Comparison of ENCODE assay signal across 13 mouse cellular contexts in genomic region chr3:111069843-111070242, GRCm38 (mm10).
DNase-seq lines count a peak whose midpoint lies in the region; ATAC-seq lines count a peak whose summit lies in the region.
"Had no signal": no experiment of that assay in that cellular context is flagged by ENCODE, and none has a peak within 500 bp of the region (broad histone marks: within the 10 kb centered on the region; RNA-seq: fewer than 3 reads in every experiment).

No protein-coding gene starts in this region.

- no peaks in the 10 kb centered on the region for H3K4me1 ChIP-seq in forebrain, embryonic 13.5 days
- no peaks in the 10 kb centered on the region for H3K4me1 ChIP-seq in forebrain, embryonic 14.5 days (ENCODE audit: control insufficient read depth, insufficient read depth, low read length)
- H3K4me1 ChIP-seq in midbrain, embryonic 14.5 days (ENCODE audit: control insufficient read depth, insufficient read depth, low read length) = no peaks in the 10 kb centered on the region
- H3K4me1 ChIP-seq: limb, embryonic 15.5 days; lung, embryonic 15.5 days had no signal

- no peaks in the 10 kb centered on the region for H3K27me3 ChIP-seq in forebrain, embryonic 13.5 days
- no peaks in the 10 kb centered on the region for H3K27me3 ChIP-seq in forebrain, embryonic 14.5 days (replicated peaks; ENCODE audit: control insufficient read depth, insufficient read depth, low read length)
- no peaks in the 10 kb centered on the region for H3K27me3 ChIP-seq in midbrain, embryonic 14.5 days (ENCODE audit: control insufficient read depth, insufficient read depth, low read length)
- H3K27me3 ChIP-seq: limb, embryonic 15.5 days; lung, embryonic 15.5 days had no signal

- peak; percentile 57; the same call in 1 of the 2 replicates for ATAC-seq in forebrain, embryonic 13.5 days
- no peak for ATAC-seq in forebrain, embryonic 14.5 days
- peak; percentile 55; the same call in 1 of the 2 replicates for ATAC-seq in midbrain, embryonic 14.5 days (ENCODE audit: low FRiP score, low TSS enrichment)
- no peak for ATAC-seq in monocyte, adult 5-6 weeks (replicated peaks; ENCODE audit: insufficient number of reproducible peaks, low FRiP score, low TSS enrichment, poor library complexity, severe bottlenecking)
- ATAC-seq: activated CD4-positive, CD25-positive, alpha-beta regulatory T cell, adult 4 months had no signal

- no peak overlapping the region for H3K9ac ChIP-seq in forebrain, embryonic 13.5 days
- no peak overlapping the region for H3K9ac ChIP-seq in forebrain, embryonic 14.5 days (ENCODE audit: low read length)
- no peak overlapping the region for H3K9ac ChIP-seq in midbrain, embryonic 14.5 days (replicated peaks; ENCODE audit: low read length)
- H3K9ac ChIP-seq: limb, embryonic 15.5 days; lung, embryonic 15.5 days had no signal

- no peak overlapping the region for H3K4me2 ChIP-seq in forebrain, embryonic 13.5 days
- no peak overlapping the region for H3K4me2 ChIP-seq in forebrain, embryonic 14.5 days (ENCODE audit: low read length)
- no peak overlapping the region for H3K4me2 ChIP-seq in midbrain, embryonic 14.5 days (ENCODE audit: low read length)
- H3K4me2 ChIP-seq: limb, embryonic 15.5 days; lung, embryonic 15.5 days had no signal

- 79% methylated on average over 2 of the region's 2 CpGs for WGBS in forebrain, embryonic 13.5 days
- 75% methylated on average over 2 of the region's 2 CpGs for WGBS in forebrain, embryonic 14.5 days
- 62% methylated on average over 2 of the region's 2 CpGs for WGBS in midbrain, embryonic 14.5 days

- H3K36me3 ChIP-seq in forebrain, embryonic 13.5 days (ENCODE audit: poor library complexity, severe bottlenecking) = no peaks in the 10 kb centered on the region
- H3K36me3 ChIP-seq in forebrain, embryonic 14.5 days (ENCODE audit: control insufficient read depth, insufficient read depth, low read length) = no peaks in the 10 kb centered on the region
- H3K36me3 ChIP-seq in midbrain, embryonic 14.5 days (ENCODE audit: control insufficient read depth, insufficient read depth, low read length) = no peaks in the 10 kb centered on the region
- H3K36me3 ChIP-seq: limb, embryonic 15.5 days; lung, embryonic 15.5 days had no signal

- H3K9me3 ChIP-seq in forebrain, embryonic 13.5 days (replicated peaks) = no peaks in the 10 kb centered on the region
- H3K9me3 ChIP-seq in forebrain, embryonic 14.5 days (replicated peaks; ENCODE audit: control insufficient read depth, low read length) = no peaks in the 10 kb centered on the region
- no peaks in the 10 kb centered on the region for H3K9me3 ChIP-seq in midbrain, embryonic 14.5 days (ENCODE audit: control insufficient read depth, low read length)
- H3K9me3 ChIP-seq: limb, embryonic 15.5 days; lung, embryonic 15.5 days had no signal

- H3K27ac ChIP-seq in forebrain, embryonic 13.5 days = no peak overlapping the region
- no peak overlapping the region for H3K27ac ChIP-seq in forebrain, embryonic 14.5 days (ENCODE audit: low read depth, low read length)
- 0 out of 2 replicates have a peak overlapping the region, but pooled peaks have one; percentile 26 for H3K27ac ChIP-seq in midbrain, embryonic 14.5 days (replicated peaks; ENCODE audit: low read depth, low read length)
- H3K27ac ChIP-seq: limb, embryonic 15.5 days; lung, embryonic 15.5 days had no signal

- no peak for DNase-seq in forebrain, embryonic 14.5 days (ENCODE audit: low spot score)
- peak; percentile 35 for DNase-seq in right cerebral cortex, adult 18-20 months
- DNase-seq in right cerebral cortex, postnatal 14 days = no peak
- peak; percentile 30 for DNase-seq in midbrain, embryonic 14.5 days
- DNase-seq in telencephalon, adult 2 months (ENCODE audit: low read depth, low spot score) = peak; percentile 17
- no peak for DNase-seq in spleen, adult 12 weeks (ENCODE audit: low spot score)
- DNase-seq: heart, adult 11 months; thymus, postnatal 36 days had no signal

- no peak overlapping the region for H3K4me3 ChIP-seq in forebrain, embryonic 13.5 days
- H3K4me3 ChIP-seq in forebrain, embryonic 14.5 days (ENCODE audit: low read depth, low read length) = no peak overlapping the region
- no peak overlapping the region for H3K4me3 ChIP-seq in midbrain, embryonic 14.5 days (replicated peaks; ENCODE audit: low read depth, low read length)
- H3K4me3 ChIP-seq: limb, embryonic 15.5 days; lung, embryonic 15.5 days had no signal

Comparison
In these comparisons a context has a peak if more than half of its experiments do, and no peak if none do; other contexts are left out.
1. ATAC-seq: peak in forebrain, embryonic 13.5 days (single experiment) and midbrain, embryonic 14.5 days (single experiment); none in forebrain, embryonic 14.5 days (single experiment) and monocyte, adult 5-6 weeks (single experiment).
2. DNase-seq: peak in right cerebral cortex, adult 18-20 months (single experiment), midbrain, embryonic 14.5 days (single experiment) and telencephalon, adult 2 months (single experiment); none in forebrain, embryonic 14.5 days (single experiment), right cerebral cortex, postnatal 14 days (single experiment) and spleen, adult 12 weeks (single experiment).